Mouse (Mus musculus) kidney, embryonic 15.5 days (tissue): ENCODE measurements around the gene Snx9. TPM values are rescaled to one million over a fixed set of nuclear protein-coding genes. Genes with fewer than 3 reads are reported as not detected.

ENCODE experiments used
- ATAC-seq: fragments of 200-750 bp; cut with Nextera tagmentation; replicated peaks from 2 replicates; pipeline ENCODE4 v1.8.0; 2017; ENCODE audit warnings: moderate TSS enrichment; ENCODE audit not compliant: low FRiP score
- H3K27ac ChIP-seq: fragments of 300-500 bp; sonication (generic); 2 replicates; pipeline ENCODE4 v1.5.1; 2015; ENCODE audit warnings: mild to moderate bottlenecking, inconsistent platforms
- H3K27me3 ChIP-seq: fragments of 300-500 bp; sonication (generic); 2 replicates; pipeline ENCODE4 v1.6.1; 2015; ENCODE audit warnings: inconsistent platforms
- H3K36me3 ChIP-seq: fragments of 300-500 bp; sonication (generic); 2 replicates; pipeline ENCODE4 v1.6.1; 2015; ENCODE audit warnings: inconsistent platforms
- H3K4me1 ChIP-seq: fragments of 300-500 bp; sonication (generic); 2 replicates; pipeline ENCODE4 v1.6.1; 2015; ENCODE audit warnings: inconsistent platforms
- H3K4me2 ChIP-seq: fragments of 300-500 bp; sonication (generic); 2 replicates; pipeline ENCODE4 v1.6.1; 2015; ENCODE audit warnings: moderate library complexity, mild to moderate bottlenecking, inconsistent platforms
- H3K4me3 ChIP-seq: fragments of 300-500 bp; sonication (generic); replicated peaks from 2 replicates; pipeline ENCODE4 v1.5.1; 2015; ENCODE audit warnings: mild to moderate bottlenecking, inconsistent platforms
- H3K9ac ChIP-seq: fragments of 300-500 bp; sonication (generic); 2 replicates; pipeline ENCODE4 v1.6.1; 2015; ENCODE audit warnings: mild to moderate bottlenecking, inconsistent platforms
- H3K9me3 ChIP-seq: fragments of 300-500 bp; sonication (generic); replicated peaks from 2 replicates; pipeline ENCODE4 v1.6.1; 2016; ENCODE audit warnings: inconsistent platforms
- WGBS: fragments of 180-500 bp; shearing (Covaris S2); methylation state at CpG from one replicate; pipeline ENCODE4 v1.1.7; 2015; ENCODE audit warnings: mixed read lengths; 5-methylcytosine and 5-hydroxymethylcytosine counted together
- polyA plus RNA-seq: library from polyadenylated mRNA; unstranded; fragments of >200 nt; fragmentation: Nextera tagmentation; extraction: Ambion mirVana; gene quantifications from 2 replicates; pipeline ENCODE4 v1.2.1, GENCODE M21; 2015

Snx9 gene
- polyA plus RNA-seq, 1 experiment from 2014 or later = 36.4 TPM

- WGBS = 70% methylated on average over 10 of the region's 10 CpGs
- Histone ChIP-seq H3K4me3 (no peak overlapping the region), H3K4me2 (no peak overlapping the region), H3K4me1 (peaks cover 38% of the 10 kb centered on the region), H3K27ac (0 out of 2 replicates have a peak overlapping the region, but pooled peaks have one; percentile 54), H3K36me3 (no peaks in the 10 kb centered on the region), H3K27me3 (0 out of 2 replicates have a peak, but pooled peaks cover 2% of the 10 kb centered on the region), H3K9me3 (no peaks in the 10 kb centered on the region), H3K9ac (no peak overlapping the region)
- no peak for ATAC-seq
Observed at GRCm38 (mm10) chr17:5978505-5979077, 137.5 kb downstream of the Snx9 start.

- Histone ChIP-seq H3K9ac (no peak overlapping the region), H3K27ac (no peak overlapping the region), H3K36me3 (no peaks in the 10 kb centered on the region), H3K4me1 (peaks cover 32% of the 10 kb centered on the region), H3K9me3 (no peaks in the 10 kb centered on the region), H3K4me2 (no peak overlapping the region), H3K4me3 (no peak overlapping the region), H3K27me3 (0 out of 2 replicates have a peak, but pooled peaks cover 2% of the 10 kb centered on the region)
- WGBS = 45% methylated on average over 6 of the region's 6 CpGs
- no peak for ATAC-seq
Observed at GRCm38 (mm10) chr17:5980860-5981259, 139.7 kb downstream of the Snx9 start.

Other genes with a start within 250 kb of the Snx9 start
- gene Synj2, start 100.0 kb downstream of the Snx9 start, polyA plus RNA-seq = 3.2 and 3.8 TPM in 2 replicates
- gene Serac1, start 238.4 kb downstream of the Snx9 start, polyA plus RNA-seq = 5.4 and 5.6 TPM in 2 replicates
- gene Gtf2h5, start 238.5 kb downstream of the Snx9 start, polyA plus RNA-seq = 166 and 184 TPM in 2 replicates